Mouse (Mus musculus) kidney, postnatal 4 days (tissue): Measurements from ENCODE around the gene Gm20850.
"Not testable (repeated sequence)": the region's sequence is repeated elsewhere in the genome, so short reads cannot be mapped to it uniquely, and the experiment has no call there.

Experiments
- DNase-seq, 2 experiments: peaks; one replicate each; pipeline ENCODE4 v3.0.0; 2021; ENCODE audit warnings: mixed read lengths in 2 of 2

The Gm20850 gene

DNA sequence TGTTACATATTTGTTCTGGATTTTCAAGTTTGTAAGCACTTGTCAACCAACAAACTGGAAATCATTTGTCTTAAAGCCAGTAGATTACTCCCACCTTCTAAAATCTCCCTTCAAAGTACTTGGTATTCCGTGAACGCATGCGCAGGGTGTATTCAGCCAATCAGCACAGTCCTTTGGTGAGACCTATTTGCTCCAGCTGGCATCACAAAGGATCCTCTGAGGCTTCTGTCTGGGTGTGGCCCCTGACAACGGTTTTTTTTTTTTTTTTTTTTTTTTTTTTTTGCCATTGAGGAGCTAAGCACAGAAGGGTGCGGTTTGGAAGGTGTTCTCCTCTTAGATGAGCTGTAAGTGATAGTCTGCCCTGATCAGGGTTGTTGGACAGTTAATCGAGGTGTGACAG is at the start of gene Gm20850:
Gene Gm20850 (plus strand): TSS at position 301 of the 400 bp plus-strand sequence.
- DNase-seq: not testable (repeated sequence)
